Mouse (Mus musculus): ENCODE measurements at regions not wholly inside any gene's neighbourhood (a gene's known extent, or its start where the extent isn't known, plus 50 kb on each side); places are given as distances from the start of the nearest gene placed in this dataset.

DNA sequence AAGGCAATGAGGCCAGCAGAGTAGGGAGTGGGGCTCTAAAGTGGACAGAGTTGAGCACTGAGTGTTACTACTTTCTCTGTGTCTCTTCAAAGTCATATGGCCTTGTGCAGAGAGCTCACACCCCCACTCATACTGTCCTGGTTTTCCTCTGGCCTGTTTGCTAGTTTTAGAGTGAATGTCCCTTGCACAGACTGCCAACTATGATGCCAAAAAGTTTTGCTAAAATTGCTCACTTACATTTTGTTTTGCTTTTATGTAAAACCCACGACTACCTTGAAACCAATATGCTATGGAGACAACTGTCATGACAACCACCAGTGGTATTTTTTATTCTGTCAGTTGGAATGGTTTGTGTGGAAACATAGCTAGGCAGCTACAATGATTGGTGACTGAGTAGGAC lies 126.4 kb upstream of the Rnaseh2b start (continued):
- no peak for TF ChIP-seq SMC3 (IDR thresholded peaks at IDR 0.05; ENCODE audit: low read depth, low read length)

DNA sequence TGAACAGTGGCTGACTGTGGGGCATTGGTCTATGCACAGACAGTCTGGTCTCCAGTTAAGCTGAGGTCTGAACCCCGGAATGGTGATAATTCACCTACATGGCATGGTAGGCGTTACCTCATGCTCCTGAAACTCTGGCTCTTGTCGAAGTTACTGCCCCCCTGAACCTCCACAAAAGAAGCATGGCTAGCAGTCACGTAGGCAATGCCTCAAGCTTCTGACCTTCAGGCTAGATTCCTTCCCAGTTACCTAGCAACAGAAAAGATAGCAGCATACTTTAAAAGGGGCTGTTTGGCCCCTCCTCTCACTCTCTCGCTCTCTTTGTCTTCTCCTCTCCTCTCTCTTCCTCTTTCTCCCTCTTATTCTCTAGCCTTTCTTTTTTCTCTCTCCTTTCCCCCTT lies 125.8 kb upstream of the Rnaseh2b start:
- Histone ChIP-seq H3K27ac (ENCODE audit: control insufficient read depth, low read depth, low read length) (no peak overlapping the region), H3K36me3 (ENCODE audit: control insufficient read depth in 1 of 2, insufficient read depth in 2 of 2, low read length in 2 of 2) (no peaks in the 10 kb centered on the region)
- peak; percentile 38 for DNase-seq (ENCODE audit: low read depth, low spot score)

DNA sequence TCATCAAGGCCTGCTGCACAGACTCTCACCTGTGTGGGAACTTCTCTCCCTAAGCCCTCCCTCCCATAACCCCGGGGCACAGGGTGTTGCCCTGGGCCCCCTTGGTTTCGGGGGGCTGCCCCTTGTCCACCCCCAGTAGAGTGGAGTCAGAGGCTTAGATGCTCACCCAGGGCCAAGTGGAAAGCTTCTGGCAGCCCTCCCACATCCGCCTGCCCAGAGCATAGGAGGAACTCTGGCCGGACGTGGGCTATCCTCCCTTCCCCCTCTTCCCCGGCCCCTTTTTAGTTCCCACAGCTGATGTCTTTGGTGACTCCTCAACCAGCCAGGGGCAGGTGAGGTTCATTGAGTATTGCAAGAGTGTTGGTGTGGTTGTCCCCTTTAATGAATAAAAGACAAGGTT lies 125.3 kb upstream of the Rnaseh2b start:
- Histone ChIP-seq H3K9me3 (replicated peaks; ENCODE audit: insufficient read depth, low read length) (no peaks in the 10 kb centered on the region), H3K79me2 (ENCODE audit: control insufficient read depth, insufficient read depth, low read length, poor library complexity) (no peaks in the 10 kb centered on the region), H3K4me1 (ENCODE audit: control insufficient read depth in 1 of 2, insufficient read depth in 2 of 2, low read length in 2 of 2) (peaks cover 0 to 22% of the 10 kb centered on the region in 2 experiments; a peak in 1 of 4 replicates), H3K4me3 (ENCODE audit: control insufficient read depth in 1 of 2, insufficient read depth in 1 of 2, low read depth in 2 of 2, low read length in 2 of 2) (peak overlapping the region in 1 of 2 experiments; percentile 32; a peak in 1 of 4 replicates), H3K36me3 (ENCODE audit: control insufficient read depth in 1 of 2, insufficient read depth in 2 of 2, low read length in 2 of 2) (no peaks in the 10 kb centered on the region), H3K9ac (ENCODE audit: control insufficient read depth, low read depth, low read length, poor library complexity, severe bottlenecking) (no peak overlapping the region), H3K27ac (ENCODE audit: control insufficient read depth, low read depth, low read length) (no peak overlapping the region), H3K27me3 (ENCODE audit: control insufficient read depth in 1 of 2, insufficient read depth in 2 of 2, low read length in 2 of 2) (no peaks in the 10 kb centered on the region)
- no peak for DNase-seq (ENCODE audit: low read depth, low spot score)
- TF ChIP-seq TCF12 (IDR thresholded peaks at IDR 0.05; ENCODE audit: low read depth, low read length) (no peak), RAD21 (IDR thresholded peaks at IDR 0.05; ENCODE audit: low read depth, low read length) (no peak), ZMIZ1 (IDR thresholded peaks at IDR 0.05; ENCODE audit: low read depth, low read length) (no peak), ELF1 (IDR thresholded peaks at IDR 0.05; ENCODE audit: low read depth, low read length) (no peak), TBP (IDR thresholded peaks at IDR 0.05; ENCODE audit: low read depth, low read length) (no peak), MEF2A (IDR thresholded peaks at IDR 0.05; ENCODE audit: extremely low read depth, insufficient replicate concordance, low read depth, low read length, poor library complexity, severe bottlenecking) (no peak), TAL1 (IDR thresholded peaks at IDR 0.05; ENCODE audit: low read length) (no peak), BHLHE40 (IDR thresholded peaks at IDR 0.05; ENCODE audit: borderline replicate concordance, low read depth, low read length) (no peak), SMC3 (IDR thresholded peaks at IDR 0.05; ENCODE audit: low read depth, low read length) (no peak), USF2 (IDR thresholded peaks at IDR 0.05; ENCODE audit: borderline replicate concordance in 1 of 2, insufficient read depth in 1 of 2, low read depth in 1 of 2, low read length in 2 of 2) (no peak), MAZ (IDR thresholded peaks at IDR 0.05; ENCODE audit: low read depth, low read length) (no peak), POLR2AphosphoS5 (IDR thresholded peaks at IDR 0.05; ENCODE audit: borderline replicate concordance, low read depth, low read length) (no peak), MXI1 (IDR thresholded peaks at IDR 0.05; ENCODE audit: low read depth, low read length) (no peak), ZC3H11A (IDR thresholded peaks at IDR 0.05; ENCODE audit: low read depth, low read length) (no peak), USF1 (IDR thresholded peaks at IDR 0.05; ENCODE audit: low read depth, low read length) (no peak)

More for the DNA sequence above, 125.8 kb upstream of the Rnaseh2b start:
- TF ChIP-seq TBP (IDR thresholded peaks at IDR 0.05; ENCODE audit: low read depth, low read length) = no peak
- TF ChIP-seq MYC (IDR thresholded peaks at IDR 0.05; ENCODE audit: low read depth, low read length) = no peak
- TF ChIP-seq TCF12 (IDR thresholded peaks at IDR 0.05; ENCODE audit: low read depth, low read length) = no peak
- TF ChIP-seq BHLHE40 (IDR thresholded peaks at IDR 0.05; ENCODE audit: borderline replicate concordance, low read depth, low read length) = no peak
- no peak for TF ChIP-seq ELF1 (IDR thresholded peaks at IDR 0.05; ENCODE audit: low read depth, low read length)
- TF ChIP-seq KAT2A (conservative IDR thresholded peaks at IDR 0.05; ENCODE audit: low read depth, low read length) = no peak
- TF ChIP-seq ETS1 (IDR thresholded peaks at IDR 0.05; ENCODE audit: low read depth, low read length) = no peak
- no peak for TF ChIP-seq POLR2AphosphoS2 (IDR thresholded peaks at IDR 0.05; ENCODE audit: low read length)
- TF ChIP-seq MAFK (IDR thresholded peaks at IDR 0.05; ENCODE audit: borderline replicate concordance, low read depth, low read length) = no peak
- no peak for TF ChIP-seq ZMIZ1 (IDR thresholded peaks at IDR 0.05; ENCODE audit: low read depth, low read length)
- TF ChIP-seq CHD1 (IDR thresholded peaks at IDR 0.05; ENCODE audit: low read depth, low read length) = no peak
- TF ChIP-seq ZNF384 (IDR thresholded peaks at IDR 0.05; ENCODE audit: low read depth, low read length) = no peak
- peak; percentile 30; the same call in 1 of the 2 replicates for TF ChIP-seq SIN3A (IDR thresholded peaks at IDR 0.05; ENCODE audit: low read length)
- no peak for TF ChIP-seq POLR2A (IDR thresholded peaks at IDR 0.05; ENCODE audit: control insufficient read depth in 1 of 2, insufficient read depth in 1 of 2, low read depth in 1 of 2, low read length in 2 of 2, poor library complexity in 1 of 2)
- TF ChIP-seq GATA1 (IDR thresholded peaks at IDR 0.05; ENCODE audit: low read depth, low read length) = no peak
- TF ChIP-seq CTCF (IDR thresholded peaks at IDR 0.05 in 2 of 3, conservative IDR thresholded peaks at IDR 0.05 in 1 of 3; ENCODE audit: control insufficient read depth in 1 of 3, insufficient read depth in 1 of 3, low read depth in 2 of 3, low read length in 3 of 3, poor library complexity in 1 of 3, severe bottlenecking in 1 of 3) = no peak
- TF ChIP-seq UBTF (IDR thresholded peaks at IDR 0.05; ENCODE audit: borderline replicate concordance, insufficient read depth, low read depth, low read length) = no peak
- TF ChIP-seq USF1 (IDR thresholded peaks at IDR 0.05; ENCODE audit: low read depth, low read length) = no peak
- no peak for TF ChIP-seq SMC3 (IDR thresholded peaks at IDR 0.05; ENCODE audit: low read depth, low read length)
- TF ChIP-seq HCFC1 (IDR thresholded peaks at IDR 0.05; ENCODE audit: low read depth, low read length) = 0 out of 2 replicates have a peak, but pooled peaks have one; percentile 21
- TF ChIP-seq E2F4 (IDR thresholded peaks at IDR 0.05; ENCODE audit: borderline replicate concordance, low read depth, low read length) = no peak
- TF ChIP-seq NRF1 (IDR thresholded peaks at IDR 0.05; ENCODE audit: insufficient read depth, low read depth, low read length, poor library complexity, severe bottlenecking) = no peak
- no peak for TF ChIP-seq USF2 (IDR thresholded peaks at IDR 0.05; ENCODE audit: borderline replicate concordance in 1 of 2, insufficient read depth in 1 of 2, low read depth in 1 of 2, low read length in 2 of 2)
- no peak for TF ChIP-seq POLR2AphosphoS5 (IDR thresholded peaks at IDR 0.05; ENCODE audit: borderline replicate concordance, low read depth, low read length)
- TF ChIP-seq RAD21 (IDR thresholded peaks at IDR 0.05; ENCODE audit: low read depth, low read length) = no peak
- TF ChIP-seq TAL1 (IDR thresholded peaks at IDR 0.05; ENCODE audit: low read length) = no peak
- peak; percentile 33; the same call in 1 of the 2 replicates for TF ChIP-seq MAZ (IDR thresholded peaks at IDR 0.05; ENCODE audit: low read depth, low read length)
- no peak for TF ChIP-seq GABPA (IDR thresholded peaks at IDR 0.05; ENCODE audit: low read depth, low read length)
- TF ChIP-seq MYB (IDR thresholded peaks at IDR 0.05; ENCODE audit: low read depth, low read length) = no peak
- no peak for TF ChIP-seq NELFE (IDR thresholded peaks at IDR 0.05; ENCODE audit: low read depth, low read length)
- TF ChIP-seq ZC3H11A (IDR thresholded peaks at IDR 0.05; ENCODE audit: low read depth, low read length) = no peak
- TF ChIP-seq ZKSCAN1 (IDR thresholded peaks at IDR 0.05; ENCODE audit: low read depth, low read length) = peak; percentile 24; the same call in 1 of the 2 replicates
- TF ChIP-seq MAX (IDR thresholded peaks at IDR 0.05; ENCODE audit: low read length) = no peak
- TF ChIP-seq CHD2 (IDR thresholded peaks at IDR 0.05; ENCODE audit: low read length) = no peak
- TF ChIP-seq RCOR1 (IDR thresholded peaks at IDR 0.05; ENCODE audit: low read depth, low read length) = no peak
- TF ChIP-seq JUND (IDR thresholded peaks at IDR 0.05; ENCODE audit: low read depth, low read length) = no peak
- Histone ChIP-seq H3K9me3 (replicated peaks; ENCODE audit: insufficient read depth, low read length) (no peaks in the 10 kb centered on the region), H3K4me3 (ENCODE audit: control insufficient read depth in 1 of 2, insufficient read depth in 1 of 2, low read depth in 2 of 2, low read length in 2 of 2) (peak overlapping the region in 1 of 2 experiments; percentile 22; a peak in 1 of 4 replicates), H3K79me2 (ENCODE audit: control insufficient read depth, insufficient read depth, low read length, poor library complexity) (no peaks in the 10 kb centered on the region), H3K27me3 (ENCODE audit: control insufficient read depth in 1 of 2, insufficient read depth in 2 of 2, low read length in 2 of 2) (no peaks in the 10 kb centered on the region), H3K9ac (ENCODE audit: control insufficient read depth, low read depth, low read length, poor library complexity, severe bottlenecking) (no peak overlapping the region), H3K4me1 (ENCODE audit: control insufficient read depth in 1 of 2, insufficient read depth in 2 of 2, low read length in 2 of 2) (peaks cover 0 to 22% of the 10 kb centered on the region in 2 experiments; a peak in 1 of 4 replicates)

All from MEL (cell line).